Mouse (Mus musculus): ENCODE data around the gene Fam222b. TPM values are rescaled to one million over a fixed set of nuclear protein-coding genes. Genes with fewer than 3 reads are reported as not detected.

Gene Fam222b
- polyA plus RNA-seq, 1 experiment from 2014 or later = 17.3 TPM

DNA sequence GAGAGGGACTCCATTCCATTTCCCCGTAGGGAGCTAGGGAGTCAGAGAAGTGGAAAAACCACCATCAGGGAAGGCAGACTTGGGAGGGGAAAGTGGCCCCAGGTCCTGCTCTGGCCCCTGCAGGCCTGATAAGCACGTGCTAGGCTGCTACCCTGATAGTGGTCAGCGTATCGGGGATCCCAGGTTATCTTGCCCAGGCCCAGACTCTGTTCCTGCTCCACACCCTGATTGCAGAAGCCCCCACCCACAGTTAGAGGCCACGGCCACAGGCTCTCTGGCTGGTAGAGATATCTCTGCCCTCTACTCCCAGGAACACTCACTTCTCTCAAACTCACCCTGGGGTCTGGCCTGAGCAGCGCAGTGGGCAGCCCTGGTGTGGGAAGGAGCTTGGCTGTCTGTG is 24.8 kb upstream of the Fam222b start:
- H3K36me3 ChIP-seq = peaks cover 27% of the 10 kb centered on the region
- no peak overlapping the region for H3K9ac ChIP-seq
- 80% methylated on average over 6 of the region's 6 CpGs for WGBS
- no peak overlapping the region for H3K4me3 ChIP-seq (replicated peaks)
- H3K4me2 ChIP-seq (replicated peaks) = no peak overlapping the region
- H3K4me1 ChIP-seq = no peaks in the 10 kb centered on the region
- no peaks in the 10 kb centered on the region for H3K9me3 ChIP-seq (replicated peaks)
- no peak overlapping the region for H3K27ac ChIP-seq (replicated peaks)
- no peaks in the 10 kb centered on the region for H3K27me3 ChIP-seq
- no peak for ATAC-seq (ENCODE audit: insufficient number of reproducible peaks, low FRiP score, low TSS enrichment, low read depth)

DNA sequence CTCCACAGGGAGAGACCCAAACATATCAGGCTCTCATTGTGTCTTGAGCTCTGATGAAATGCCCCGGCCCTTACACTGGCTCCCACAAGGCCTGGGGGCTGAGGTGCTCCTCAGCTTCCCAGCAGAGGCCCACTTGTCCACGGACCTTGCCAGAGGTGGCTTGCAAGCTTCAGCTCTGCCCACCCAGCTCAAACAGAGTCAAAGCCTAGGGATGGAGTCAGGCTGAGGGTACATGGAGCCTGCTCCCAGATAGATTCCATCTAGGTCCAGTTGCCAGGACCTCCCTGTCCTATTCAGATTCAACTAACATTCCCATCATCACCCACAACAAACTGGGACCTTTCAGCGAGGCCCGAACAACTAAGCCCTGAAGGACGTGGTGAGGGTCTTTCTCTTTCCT is 22.5 kb upstream of the Fam222b start:
- H3K36me3 ChIP-seq = peaks cover 50% of the 10 kb centered on the region
- 76% methylated on average over 5 of the region's 5 CpGs for WGBS
- no peak overlapping the region for H3K4me2 ChIP-seq (replicated peaks)
- no peaks in the 10 kb centered on the region for H3K4me1 ChIP-seq
- H3K4me3 ChIP-seq (replicated peaks) = no peak overlapping the region
- H3K27ac ChIP-seq (replicated peaks) = no peak overlapping the region
- no peak overlapping the region for H3K9ac ChIP-seq
- no peaks in the 10 kb centered on the region for H3K27me3 ChIP-seq
- ATAC-seq (ENCODE audit: insufficient number of reproducible peaks, low FRiP score, low TSS enrichment, low read depth) = no peak
- H3K9me3 ChIP-seq (replicated peaks) = no peaks in the 10 kb centered on the region

DNA sequence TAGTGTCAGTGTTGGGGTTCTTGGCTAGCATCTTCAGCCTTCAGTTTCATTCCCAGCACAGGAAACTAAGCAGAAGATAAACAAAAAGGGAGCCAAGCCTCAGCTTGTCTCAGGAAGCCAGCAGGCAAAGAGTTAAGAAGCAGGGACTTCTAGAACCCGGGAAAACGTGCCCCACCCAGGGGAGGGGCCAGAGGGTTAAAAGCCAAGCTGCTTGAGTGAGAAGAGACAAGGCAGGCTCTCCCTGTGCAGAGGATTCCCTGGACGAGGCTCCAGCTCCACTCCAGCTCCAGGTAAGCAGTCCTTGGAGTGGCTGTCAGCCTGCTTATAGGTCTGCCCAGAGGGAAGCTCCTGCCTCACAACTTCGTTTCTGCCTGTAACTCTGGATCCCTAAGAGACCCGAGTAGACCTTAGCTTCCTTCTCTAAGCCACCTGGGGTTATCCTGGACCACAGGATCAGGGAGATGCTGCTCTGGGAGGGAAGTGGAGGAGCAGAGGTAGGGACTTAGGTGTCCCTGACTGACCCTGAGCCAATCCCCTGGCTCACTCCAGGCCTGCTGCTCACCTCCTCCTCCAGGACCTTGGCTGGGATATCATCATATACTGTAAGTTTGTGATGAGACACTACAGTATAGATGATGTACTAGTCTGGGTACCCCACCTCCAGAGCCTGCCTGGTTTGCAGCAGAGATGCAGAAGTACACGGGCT is 21.9 kb upstream of the Fam222b start:
- Histone ChIP-seq H3K27ac (replicated peaks) (no peak overlapping the region), H3K36me3 (peaks cover 55% of the 10 kb centered on the region), H3K9ac (peak overlapping the region; percentile 13; the same call in 1 of the 2 replicates), H3K27me3 (no peaks in the 10 kb centered on the region), H3K9me3 (replicated peaks) (no peaks in the 10 kb centered on the region), H3K4me1 (no peaks in the 10 kb centered on the region), H3K4me3 (replicated peaks) (no peak overlapping the region), H3K4me2 (replicated peaks) (no peak overlapping the region)
- ATAC-seq (ENCODE audit: insufficient number of reproducible peaks, low FRiP score, low TSS enrichment, low read depth) = no peak
- WGBS = 27% methylated on average over 6 of the region's 6 CpGs

DNA sequence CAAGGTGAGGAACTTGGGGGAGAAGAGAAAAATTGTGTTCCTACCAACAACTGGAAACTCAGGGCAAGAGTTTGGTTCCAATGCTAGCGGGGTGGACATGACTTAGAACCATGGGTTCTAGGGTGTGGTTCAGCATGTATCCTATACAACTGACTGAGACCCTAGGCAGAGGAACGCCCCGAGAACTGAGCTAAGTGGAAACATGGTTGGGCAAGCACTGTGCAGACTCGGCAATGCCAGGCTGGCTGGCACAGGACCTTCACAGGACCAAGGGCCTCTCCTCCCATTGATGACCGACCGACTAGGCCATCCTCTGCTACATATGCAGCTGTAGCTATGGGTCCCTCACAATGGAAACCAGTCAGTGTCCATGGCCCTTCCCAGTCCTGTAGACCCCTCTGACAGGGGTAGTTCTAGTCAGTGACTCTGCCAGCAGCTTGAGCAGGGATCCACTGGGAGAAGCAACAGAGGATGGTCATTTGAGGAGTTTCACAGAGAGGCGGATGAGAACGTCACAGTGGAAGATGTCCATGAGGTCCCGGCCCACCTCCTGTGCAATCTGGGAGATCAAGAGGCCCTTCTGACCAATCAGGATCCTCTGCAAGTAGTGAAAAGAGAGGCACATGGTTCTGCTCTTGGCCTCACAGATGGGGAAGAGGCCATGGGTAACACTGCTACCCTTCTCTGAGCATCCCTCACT is 20.7 kb upstream of the Fam222b start:
- H3K4me1 ChIP-seq = no peaks in the 10 kb centered on the region
- no peak for ATAC-seq (ENCODE audit: insufficient number of reproducible peaks, low FRiP score, low TSS enrichment, low read depth)
- peaks cover 62% of the 10 kb centered on the region for H3K36me3 ChIP-seq
- no peaks in the 10 kb centered on the region for H3K9me3 ChIP-seq (replicated peaks)
- H3K27ac ChIP-seq (replicated peaks) = no peak overlapping the region
- H3K4me2 ChIP-seq (replicated peaks) = no peak overlapping the region
- no peak overlapping the region for H3K4me3 ChIP-seq (replicated peaks)
- WGBS = 88% methylated on average over 9 of the region's 9 CpGs
- H3K9ac ChIP-seq = no peak overlapping the region
- no peaks in the 10 kb centered on the region for H3K27me3 ChIP-seq

DNA sequence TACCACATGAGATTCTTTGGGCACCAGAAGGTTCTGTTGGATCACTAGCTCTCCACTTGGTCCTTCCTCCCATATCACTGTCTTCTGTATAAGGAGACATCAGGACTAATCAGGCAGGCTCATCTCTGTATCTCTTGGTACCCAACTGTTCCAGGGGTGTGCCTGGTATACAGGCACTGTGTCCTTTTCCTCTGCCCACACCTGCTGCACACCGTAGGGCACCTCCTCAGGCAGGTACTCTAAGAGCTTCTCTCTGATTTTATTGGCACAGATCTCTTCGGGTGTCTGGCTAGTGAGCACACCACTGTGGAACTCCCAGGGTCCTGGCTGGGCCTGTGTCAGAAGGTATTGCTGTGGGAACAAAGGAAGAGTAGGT is 20.2 kb upstream of the Fam222b start:
- H3K4me2 ChIP-seq (replicated peaks) = no peak overlapping the region
- no peak overlapping the region for H3K9ac ChIP-seq
- H3K9me3 ChIP-seq (replicated peaks) = no peaks in the 10 kb centered on the region
- H3K36me3 ChIP-seq = peaks cover 62% of the 10 kb centered on the region
- H3K4me3 ChIP-seq (replicated peaks) = no peak overlapping the region
- H3K4me1 ChIP-seq = peaks cover 5% of the 10 kb centered on the region; the same call in 1 of the 2 replicates
- H3K27me3 ChIP-seq = no peaks in the 10 kb centered on the region
- no peak for ATAC-seq (ENCODE audit: insufficient number of reproducible peaks, low FRiP score, low TSS enrichment, low read depth)
- H3K27ac ChIP-seq (replicated peaks) = no peak overlapping the region
- 90% methylated on average over 2 of the region's 2 CpGs for WGBS

DNA sequence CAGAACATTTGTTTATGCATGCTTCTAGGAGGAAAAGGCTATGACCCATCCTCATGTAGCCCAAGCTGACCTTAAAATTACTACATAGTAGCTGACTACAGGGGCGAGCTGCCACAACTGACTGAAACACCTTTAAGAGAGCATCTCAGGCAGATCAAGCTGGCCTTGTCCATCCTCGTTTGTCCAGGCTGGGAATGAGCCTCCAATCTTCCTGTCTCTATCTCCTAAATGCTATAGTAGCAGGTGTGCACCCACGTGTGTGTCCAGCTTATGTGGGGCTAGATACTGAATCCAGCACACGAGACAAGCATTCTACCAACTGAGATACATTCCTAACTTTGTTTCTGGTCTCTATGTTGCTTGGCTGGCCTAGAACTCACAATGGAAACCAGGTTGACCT is 19.8 kb upstream of the Fam222b start:
- 88% methylated on average over 4 of the region's 4 CpGs for WGBS
- H3K4me2 ChIP-seq (replicated peaks) = no peak overlapping the region
- no peak for ATAC-seq (ENCODE audit: insufficient number of reproducible peaks, low FRiP score, low TSS enrichment, low read depth)

DNA sequence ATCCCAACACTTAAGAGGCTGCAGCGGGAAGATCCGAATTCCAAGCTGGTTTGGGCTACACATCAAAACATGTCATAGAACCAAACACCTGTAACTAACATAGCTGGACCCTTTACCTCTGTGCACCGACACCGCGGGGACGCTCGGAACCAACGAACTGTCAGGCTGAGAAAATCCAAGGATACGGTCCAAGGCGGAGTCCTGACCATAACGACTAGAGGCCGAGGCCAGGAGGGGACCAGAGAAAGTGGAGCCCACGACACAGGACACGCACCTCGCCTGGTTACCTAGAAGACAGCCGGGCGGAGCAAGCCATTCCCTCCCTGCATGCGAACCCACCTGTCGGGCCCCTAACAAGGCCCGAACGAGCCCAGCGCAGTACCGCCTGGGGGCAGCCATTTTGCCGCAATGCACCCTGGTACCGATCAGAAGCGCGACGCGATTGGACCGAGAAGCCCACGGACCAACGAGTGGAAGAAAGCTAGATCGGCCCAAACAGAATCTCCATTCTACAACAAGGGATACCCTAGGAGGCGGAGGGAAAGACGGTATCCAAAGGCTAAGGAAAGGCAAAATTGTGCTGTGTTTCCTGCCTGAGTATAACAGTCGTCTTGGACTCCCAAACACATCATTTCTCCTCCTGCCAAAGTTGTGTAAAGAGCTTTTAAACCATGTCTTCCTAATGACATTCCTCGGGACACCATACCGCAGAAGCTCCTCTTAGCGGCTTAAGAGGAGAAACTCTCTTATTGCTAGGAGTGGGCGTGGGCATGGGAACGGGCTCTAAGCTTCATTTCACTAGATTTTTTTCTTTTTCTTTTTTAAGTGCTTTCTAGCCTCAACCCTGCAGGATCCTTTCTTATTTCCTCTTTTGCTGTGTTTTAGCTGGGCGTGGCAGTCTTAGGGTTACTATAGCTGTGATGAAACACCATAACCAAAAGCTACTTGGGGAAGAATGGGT is 14.2 kb upstream of the Fam222b start, which contains the start of gene Eral1:
Eral1 (minus strand) TSS at position 423 of the 961 bp plus-strand sequence.
- Histone ChIP-seq H3K4me1 (peaks cover 13% of the 10 kb centered on the region), H3K4me2 (replicated peaks) (peak within 1 kb of the TSS; percentile 79), H3K9me3 (replicated peaks) (no peaks in the 10 kb centered on the region), H3K36me3 (peaks cover 29% of the 10 kb centered on the region), H3K9ac (peak within 1 kb of the TSS; percentile 78), H3K27ac (replicated peaks) (peak within 1 kb of the TSS; percentile 86), H3K27me3 (no peaks in the 10 kb centered on the region), H3K4me3 (replicated peaks) (peak within 1 kb of the TSS; percentile 78)
- WGBS = 1% methylated on average over 42 of the region's 42 CpGs
- peak; percentile 95 for ATAC-seq (ENCODE audit: insufficient number of reproducible peaks, low FRiP score, low TSS enrichment, low read depth)

More for the DNA sequence above, 19.8 kb upstream of the Fam222b start:
- Histone ChIP-seq H3K9me3 (replicated peaks) (no peaks in the 10 kb centered on the region), H3K4me1 (peaks cover 9% of the 10 kb centered on the region; the same call in 1 of the 2 replicates), H3K9ac (no peak overlapping the region), H3K27me3 (no peaks in the 10 kb centered on the region), H3K27ac (replicated peaks) (no peak overlapping the region), H3K4me3 (replicated peaks) (no peak overlapping the region), H3K36me3 (peaks cover 62% of the 10 kb centered on the region)

DNA sequence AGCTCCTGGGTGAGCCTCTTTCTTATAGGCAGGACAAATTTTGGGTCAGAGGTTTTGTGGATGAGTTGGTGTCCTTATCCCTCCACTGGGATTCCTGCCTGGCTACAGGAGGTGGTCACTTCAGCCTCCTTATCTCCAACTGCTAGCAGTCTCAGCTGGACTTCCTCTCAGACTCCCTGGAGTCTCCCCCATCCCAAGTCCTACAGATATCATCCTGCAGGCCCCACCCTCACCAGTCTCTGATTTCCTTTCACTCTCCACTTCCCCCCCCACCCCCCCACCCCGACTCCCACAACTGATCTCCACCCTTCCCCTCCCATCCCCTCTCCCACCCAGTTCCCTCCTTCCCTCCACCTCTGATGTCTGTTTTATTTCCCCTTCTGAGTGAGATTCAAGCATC is 10.9 kb upstream of the Fam222b start:
- Histone ChIP-seq H3K36me3 (no peaks in the 10 kb centered on the region), H3K9me3 (replicated peaks) (no peaks in the 10 kb centered on the region), H3K27ac (replicated peaks) (no peak overlapping the region), H3K9ac (no peak overlapping the region), H3K4me1 (peaks cover 13% of the 10 kb centered on the region), H3K27me3 (no peaks in the 10 kb centered on the region), H3K4me2 (replicated peaks) (no peak overlapping the region), H3K4me3 (replicated peaks) (no peak overlapping the region)
- WGBS = 22% methylated on average over 1 of the region's 1 CpGs
- ATAC-seq (ENCODE audit: insufficient number of reproducible peaks, low FRiP score, low TSS enrichment, low read depth) = no peak

DNA sequence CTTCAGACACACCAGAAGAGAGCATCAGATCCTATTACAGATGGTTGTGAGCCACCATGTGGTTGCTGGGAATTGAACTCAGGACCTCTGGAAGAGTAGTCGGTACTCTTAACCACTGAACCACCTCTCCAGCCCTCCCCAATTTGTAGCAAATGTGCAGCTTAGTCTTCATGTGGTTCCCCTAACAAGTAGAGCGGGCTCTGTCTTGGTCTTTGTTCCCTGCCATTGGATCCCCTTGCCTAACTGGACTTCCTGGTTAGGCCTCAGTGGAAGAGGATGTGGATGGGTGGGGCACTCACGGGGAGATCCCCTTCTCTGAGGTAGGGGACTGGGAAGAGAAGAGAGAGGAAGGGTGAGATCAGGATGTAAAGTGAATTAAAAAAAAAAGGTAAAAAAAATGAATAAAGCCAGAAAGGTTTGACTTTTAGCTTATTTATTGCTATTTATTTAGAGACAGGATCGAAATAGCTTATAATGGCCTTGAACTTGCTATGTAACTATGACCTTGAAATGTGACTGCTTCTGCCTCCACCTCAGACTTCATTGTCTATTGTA is 7.5 kb upstream of the Fam222b start:
- no peaks in the 10 kb centered on the region for H3K27me3 ChIP-seq
- 72% methylated on average over 4 of the region's 4 CpGs for WGBS
- H3K4me1 ChIP-seq = no peaks in the 10 kb centered on the region
- H3K4me3 ChIP-seq (replicated peaks) = no peak overlapping the region
- H3K4me2 ChIP-seq (replicated peaks) = no peak overlapping the region
- no peak for ATAC-seq (ENCODE audit: insufficient number of reproducible peaks, low FRiP score, low TSS enrichment, low read depth)
- no peaks in the 10 kb centered on the region for H3K9me3 ChIP-seq (replicated peaks)
- H3K9ac ChIP-seq = no peak overlapping the region
- no peak overlapping the region for H3K27ac ChIP-seq (replicated peaks)
- H3K36me3 ChIP-seq = no peaks in the 10 kb centered on the region

DNA sequence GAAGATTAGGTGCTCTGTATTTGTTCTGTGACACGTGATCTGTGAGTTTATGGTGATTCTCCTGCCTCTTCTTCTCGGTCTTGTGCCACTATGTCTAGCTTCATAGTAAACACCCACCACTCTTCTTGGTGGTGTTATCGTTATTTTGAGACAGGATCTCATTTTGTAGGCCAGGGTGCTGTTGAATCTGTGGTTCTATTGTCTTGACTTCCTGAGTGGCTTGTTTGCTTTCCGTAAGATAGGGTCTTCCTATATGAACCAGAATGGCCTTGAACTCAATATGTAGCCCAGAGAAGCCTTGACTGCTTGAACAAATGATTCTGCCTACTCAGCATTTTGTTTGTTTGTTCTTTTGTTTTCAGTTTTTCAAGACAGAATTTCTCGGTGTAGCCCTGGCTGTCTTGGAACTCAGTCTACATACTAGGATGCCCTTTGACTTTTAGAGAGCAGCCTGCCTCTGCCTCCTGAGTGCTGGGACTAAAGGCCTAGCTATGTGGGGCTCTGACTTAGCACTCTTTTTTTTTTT is 6.6 kb upstream of the Fam222b start:
- 80% methylated on average over 5 of the region's 5 CpGs for WGBS
- ATAC-seq (ENCODE audit: insufficient number of reproducible peaks, low FRiP score, low TSS enrichment, low read depth) = no peak
- no peak overlapping the region for H3K4me3 ChIP-seq (replicated peaks)

More for the DNA sequence above, 6.6 kb upstream of the Fam222b start:
- H3K27ac ChIP-seq (replicated peaks) = no peak overlapping the region
- H3K27me3 ChIP-seq = no peaks in the 10 kb centered on the region
- no peak overlapping the region for H3K9ac ChIP-seq
- H3K4me2 ChIP-seq (replicated peaks) = no peak overlapping the region
- H3K36me3 ChIP-seq = no peaks in the 10 kb centered on the region
- no peaks in the 10 kb centered on the region for H3K9me3 ChIP-seq (replicated peaks)
- H3K4me1 ChIP-seq = no peaks in the 10 kb centered on the region
